Mouse (Mus musculus): ENCODE data around the gene Mrpl14. TPM values are rescaled to one million over a fixed set of nuclear protein-coding genes. Genes with fewer than 3 reads are reported as not detected.

The Mrpl14 gene
- polyA plus RNA-seq, 1 experiment from 2014 or later = 191 TPM

Other genes starting within 250 kb of the Mrpl14 start
- gene Spats1, start 210.9 kb upstream of the Mrpl14 start, polyA plus RNA-seq (2015; fragmentation: Nextera tagmentation; extraction: Ambion mirVana) = 0.96 and 1.2 TPM in 2 replicates
- gene Aars2, start 179.5 kb upstream of the Mrpl14 start, polyA plus RNA-seq (2015; fragmentation: Nextera tagmentation; extraction: Ambion mirVana) = 18.6 and 19.9 TPM in 2 replicates
- gene Tcte1, start 162.9 kb upstream of the Mrpl14 start, polyA plus RNA-seq (2015; fragmentation: Nextera tagmentation; extraction: Ambion mirVana) = 1.7 and 2.7 TPM in 2 replicates
- gene Tmem151b, start 136.6 kb upstream of the Mrpl14 start, polyA plus RNA-seq (2015; fragmentation: Nextera tagmentation; extraction: Ambion mirVana) = 1.2 and 1.4 TPM in 2 replicates
- gene Nfkbie, start 130.6 kb upstream of the Mrpl14 start, polyA plus RNA-seq (2015; fragmentation: Nextera tagmentation; extraction: Ambion mirVana) = 3.1 and 3.5 TPM in 2 replicates
- gene Slc35b2, start 122.4 kb upstream of the Mrpl14 start, polyA plus RNA-seq (2015; fragmentation: Nextera tagmentation; extraction: Ambion mirVana) = 130 and 131 TPM in 2 replicates
- gene Hsp90ab1, start 113.1 kb upstream of the Mrpl14 start, polyA plus RNA-seq (2015; fragmentation: Nextera tagmentation; extraction: Ambion mirVana) = 1,477 and 1,506 TPM in 2 replicates
- gene Slc29a1, start 86.7 kb upstream of the Mrpl14 start, polyA plus RNA-seq (2015; fragmentation: Nextera tagmentation; extraction: Ambion mirVana) = 100 and 106 TPM in 2 replicates
- 0.39 and 0.91 TPM in 2 replicates for gene Mymx, start 84.2 kb upstream of the Mrpl14 start, polyA plus RNA-seq (2015; fragmentation: Nextera tagmentation; extraction: Ambion mirVana)
- gene Capn11, start 27.0 kb upstream of the Mrpl14 start, polyA plus RNA-seq (2015; fragmentation: Nextera tagmentation; extraction: Ambion mirVana) = 0.72 and 0.78 TPM in 2 replicates
- gene Tmem63b, start 583 bp downstream of the Mrpl14 start, polyA plus RNA-seq (2015; fragmentation: Nextera tagmentation; extraction: Ambion mirVana) = 52.7 and 55.6 TPM in 2 replicates
- not detected in 2 replicates for gene 1600014C23Rik, start 47.5 kb downstream of the Mrpl14 start, polyA plus RNA-seq (2015; fragmentation: Nextera tagmentation; extraction: Ambion mirVana)